In genomic region chr3:90111706-90112105, GRCm38 (mm10) we compare ENCODE assay signal across 20 mouse cellular contexts. TPM values are rescaled to one million over a fixed set of nuclear protein-coding genes. Genes with fewer than 3 reads are reported as not detected.
DNase-seq lines count a peak whose midpoint lies in the region; ATAC-seq and TF ChIP-seq lines count a peak whose summit lies in the region.
"Had no signal": no experiment of that assay in that cellular context is flagged by ENCODE, and none has a peak within 500 bp of the region (broad histone marks: within the 10 kb centered on the region; RNA-seq: fewer than 3 reads in every experiment).

No protein-coding gene starts in this region.

- intact Hi-C loops in heart, adult 2 months (cut with DNase I): no loop called here
- intact Hi-C loops in left cerebral cortex, adult 2 months (cut with DNase I): no loop called here
- intact Hi-C loops in left cerebral cortex, postnatal 4 days (cut with DNase I): no loop called here

- TF ChIP-seq POLR2A in heart, adult 2 months (IDR thresholded peaks at IDR 0.05; ENCODE audit: insufficient read depth, low read depth, low read length): no peak

- no peak for TF ChIP-seq CTCF in heart, adult 2 months (IDR thresholded peaks at IDR 0.05)
- TF ChIP-seq CTCF in left cerebral cortex, adult 2 months (IDR thresholded peaks at IDR 0.05): no peak

- H3K27ac ChIP-seq in heart, adult 2 months: no peak overlapping the region
- peak overlapping the region; percentile 51; the same call in 1 of the 2 replicates for H3K27ac ChIP-seq in left cerebral cortex, adult 2 months
- H3K27ac ChIP-seq: hindbrain, postnatal 0 days; limb, embryonic 12.5 days; liver, embryonic 13.5 days; lung, embryonic 15.5 days had no signal

- no peak overlapping the region for H3K4me3 ChIP-seq in heart, adult 2 months
- H3K4me3 ChIP-seq in left cerebral cortex, adult 2 months: no peak overlapping the region
- H3K4me3 ChIP-seq: limb, embryonic 12.5 days; liver, embryonic 13.5 days; lung, embryonic 15.5 days had no signal

- peak; percentile 55; the same call in 1 of the 2 replicates for ATAC-seq in neutrophil, adult 5-6 weeks (ENCODE audit: extremely low read depth, insufficient number of reproducible peaks, low FRiP score, poor library complexity, severe bottlenecking)
- ATAC-seq: forebrain, embryonic 14.5 days; hindbrain, postnatal 0 days had no signal

- WGBS in heart, adult 2 months: 56% methylated on average over 2 of the region's 2 CpGs

- H3K36me3 ChIP-seq in heart, adult 2 months (ENCODE audit: control insufficient read depth, insufficient read depth, low read length): no peaks in the 10 kb centered on the region
- H3K36me3 ChIP-seq: limb, embryonic 12.5 days; liver, embryonic 13.5 days; lung, embryonic 15.5 days had no signal

- no peaks in the 10 kb centered on the region for H3K79me2 ChIP-seq in heart, adult 2 months (replicated peaks; ENCODE audit: control insufficient read depth, insufficient read depth, low read length)

- no peak overlapping the region for H3K9ac ChIP-seq in heart, adult 2 months (ENCODE audit: low read depth, low read length)
- H3K9ac ChIP-seq: limb, embryonic 12.5 days; liver, embryonic 13.5 days; lung, embryonic 15.5 days had no signal

- peak; percentile 10 for DNase-seq in heart, adult 8-10 months (ENCODE audit: low spot score)
- DNase-seq in heart, adult 2 months: no peak
- no peak for DNase-seq in left cerebral cortex, adult 2 months (ENCODE audit: extremely low spot score in 1 of 2, low spot score in 2 of 2)
- DNase-seq in left cerebral cortex, postnatal 4 days: no peak
- peak; percentile 41 for DNase-seq in MEL-GATA-1-ER (ENCODE audit: extremely low read depth, low read depth)
- no peak for DNase-seq in cerebellum, postnatal 4 days (ENCODE audit: low spot score in 2 of 2)
- no peak for DNase-seq in thymus, postnatal 36 days
- DNase-seq: adrenal gland, adult 2 months; cerebellum, postnatal 10 days; heart, postnatal 14 days; kidney, adult 8-10 months; kidney, postnatal 36 days; liver, embryonic 13.5 days; midbrain, embryonic 14.5 days; retina, postnatal 1 day had no signal

- TF ChIP-seq EP300 in heart, adult 2 months (IDR thresholded peaks at IDR 0.05; ENCODE audit: insufficient read depth, low read depth, low read length): no peak

- H3K4me1 ChIP-seq in heart, adult 2 months (ENCODE audit: control insufficient read depth, insufficient read depth, low read length): peaks cover 2% of the 10 kb centered on the region; the same call in 1 of the 2 replicates
- H3K4me1 ChIP-seq: limb, embryonic 12.5 days; liver, embryonic 13.5 days; lung, embryonic 15.5 days had no signal

- no peaks in the 10 kb centered on the region for H3K27me3 ChIP-seq in heart, adult 2 months (ENCODE audit: control insufficient read depth, insufficient read depth, low read length)
- H3K27me3 ChIP-seq: limb, embryonic 12.5 days; liver, embryonic 13.5 days; lung, embryonic 15.5 days had no signal

RNA-seq across cellular contexts. Expression of gene Nup210l, which starts 7.8 kb away (rescaled TPM):
- total RNA-seq in heart, adult 8-10 months (2022): under 1 TPM; 0.06 to 0.16 (median 0.10) TPM
- total RNA-seq in heart, adult 2 months (2021): under 1 TPM; 0.11 to 0.13 TPM
- polyA plus RNA-seq in heart, adult 2 months (2012; rRNA removed): 0.14 and 0.29 TPM in 2 replicates
- total RNA-seq in left cerebral cortex, adult 2 months (2021): under 1 TPM; 0.36 to 0.42 TPM
- total RNA-seq in left cerebral cortex, postnatal 4 days (2021): under 1 TPM; 0.46 to 0.50 TPM
- total RNA-seq in neutrophil, adult 5-6 weeks (2017): 2.2 and 2.7 TPM in 2 replicates

RNA-seq across cellular contexts. Expression of gene Tpm3, which starts 39.3 kb away (rescaled TPM):
- total RNA-seq in heart, adult 8-10 months (2022): 10 to 100 TPM; 34.1 to 43.4 (median 38.2) TPM
- total RNA-seq in heart, adult 2 months (2021): 10 to 100 TPM; 42.2 to 44.5 TPM
- polyA plus RNA-seq in heart, adult 2 months (2012; rRNA removed): 48.9 and 60.5 TPM in 2 replicates
- total RNA-seq in left cerebral cortex, adult 2 months (2021): 100 to 1,000 TPM; 182 to 193 TPM
- 100 to 1,000 TPM; 291 to 310 TPM for total RNA-seq in left cerebral cortex, postnatal 4 days (2021)
- 950 and 1,052 TPM in 2 replicates for total RNA-seq in neutrophil, adult 5-6 weeks (2017)

RNA-seq across cellular contexts. Expression of gene Ubap2l, which starts 59.3 kb away (rescaled TPM):
- total RNA-seq in heart, adult 8-10 months (2022): 100 to 1,000 TPM; 105 to 133 (median 121) TPM
- total RNA-seq in heart, adult 2 months (2021): 100 to 1,000 TPM; 104 to 116 TPM
- polyA plus RNA-seq in heart, adult 2 months (2012; rRNA removed): 104 and 137 TPM in 2 replicates
- total RNA-seq in left cerebral cortex, adult 2 months (2021): 100 to 1,000 TPM; 180 to 197 TPM
- 100 to 1,000 TPM; 212 to 217 TPM for total RNA-seq in left cerebral cortex, postnatal 4 days (2021)
- 186 and 235 TPM in 2 replicates for total RNA-seq in neutrophil, adult 5-6 weeks (2017)

Comparison
In these comparisons a context has a peak if more than half of its experiments do, and no peak if none do; other contexts are left out.
1. DNase-seq: peak in heart, adult 8-10 months (single experiment) and MEL-GATA-1-ER (single experiment); none in heart, adult 2 months (0 of 2), left cerebral cortex, adult 2 months (0 of 2), left cerebral cortex, postnatal 4 days (single experiment), cerebellum, postnatal 4 days (0 of 2) and thymus, postnatal 36 days (0 of 2).
2. RNA of gene Tpm3, which starts 39.3 kb away (total RNA-seq): 950 to 1,052 TPM in neutrophil, adult 5-6 weeks, 291 to 310 TPM in left cerebral cortex, postnatal 4 days and 182 to 193 TPM in left cerebral cortex, adult 2 months; 42.2 to 44.5 TPM in heart, adult 2 months and 34.1 to 43.4 TPM in heart, adult 8-10 months; every median in the first group is over 4 times any median in the second.